Mouse (Mus musculus) olfactory bulb, adult 2 months (tissue): ENCODE data around the gene Abl2. TPM values are rescaled to one million over a fixed set of nuclear protein-coding genes. Genes with fewer than 3 reads are reported as not detected.
"Not testable (repeated sequence)": the region's sequence is repeated elsewhere in the genome, so short reads cannot be mapped to it uniquely, and the experiment has no call there.

Source experiments
- H3K27ac ChIP-seq: fragments of 200-500 bp; 2 replicates; pipeline ENCODE4 v1.5.1; 2012; ENCODE audit warnings: low read depth, low read length; ENCODE audit not compliant: insufficient read depth
- H3K4me1 ChIP-seq: fragments of 200-500 bp; 2 replicates; pipeline ENCODE4 v1.6.1; 2012; ENCODE audit warnings: low read length; ENCODE audit not compliant: control insufficient read depth, insufficient read depth
- H3K4me3 ChIP-seq: fragments of 200-500 bp; 2 replicates; pipeline ENCODE4 v1.5.1; 2012; ENCODE audit warnings: mild to moderate bottlenecking, low read depth, low read length, moderate library complexity; ENCODE audit not compliant: insufficient read depth
- CTCF ChIP-seq: fragments of 200-500 bp; IDR thresholded peaks from 2 replicates; pipeline ENCODE4 v1.5.1; 2012; ENCODE audit warnings: low read depth, mild to moderate bottlenecking, low read length, moderate library complexity; ENCODE audit not compliant: insufficient read depth
- POLR2A ChIP-seq: fragments of 200-500 bp; IDR thresholded peaks from 2 replicates; pipeline ENCODE4 v1.6.1; 2012; ENCODE audit warnings: mild to moderate bottlenecking, low read depth, low read length, moderate library complexity; ENCODE audit not compliant: insufficient read depth
- WGBS: fragments of 180-500 bp; shearing (Covaris S2); methylation state at CpG from one replicate; pipeline ENCODE4 v1.1.7; 2018; 5-methylcytosine and 5-hydroxymethylcytosine counted together
- polyA plus RNA-seq: library from polyadenylated mRNA; stranded (reverse); fragments of >200 nt; gene quantifications from 2 replicates; pipeline ENCODE4 v1.2.4, GENCODE M21; 2012; ENCODE audit warnings: low replicate concordance; ENCODE audit not compliant: missing spikeins, insufficient read depth, insufficient read length

Gene Abl2
- polyA plus RNA-seq, 1 experiment: not detected

DNA sequence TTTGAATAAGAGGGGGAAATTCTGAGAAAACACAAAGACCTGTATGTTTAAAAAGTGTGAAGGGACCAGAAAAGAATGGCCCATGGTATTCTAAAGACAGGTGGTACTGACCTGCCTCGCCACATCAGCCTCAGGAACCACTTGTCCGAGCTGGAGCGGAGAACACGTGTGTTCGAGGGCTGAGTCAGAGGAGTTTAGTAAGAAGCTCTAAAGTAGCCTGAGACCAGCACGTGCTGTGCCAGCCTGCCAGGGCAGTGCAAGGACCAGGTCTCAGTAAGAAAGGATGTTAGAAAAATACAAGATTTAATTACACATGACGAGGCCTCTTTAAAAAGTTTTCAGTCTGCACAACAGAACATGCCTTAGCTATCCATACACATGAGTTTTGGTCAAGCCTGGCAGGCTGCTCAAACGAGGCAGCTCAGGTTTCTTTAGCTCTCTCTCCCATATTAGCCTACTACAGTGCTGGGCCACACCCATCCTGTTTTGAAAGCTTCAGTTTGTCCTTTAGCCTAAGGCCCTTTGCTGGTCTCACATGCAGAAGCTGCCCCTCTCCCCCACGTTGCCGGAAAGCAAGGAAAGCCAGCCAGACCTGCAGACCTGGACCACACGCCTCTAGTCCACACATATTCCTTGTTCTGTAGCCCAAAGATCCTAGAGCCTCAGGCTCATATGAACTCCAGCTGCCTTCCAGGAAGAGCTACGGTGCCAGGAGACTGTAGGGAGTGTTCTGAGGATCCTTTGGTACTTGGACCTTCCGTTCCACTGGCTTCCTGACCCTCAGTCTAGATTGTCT, 96.3 kb downstream of the Abl2 start:
- Histone ChIP-seq H3K4me3 (no peak overlapping the region), H3K4me1 (0 out of 2 replicates have a peak, but pooled peaks cover 6% of the 10 kb centered on the region), H3K27ac (no peak overlapping the region)
- WGBS: 71% methylated on average over 13 of the region's 13 CpGs
- TF ChIP-seq POLR2A (no peak), CTCF (no peak)

GRCm38 (mm10) chr1:156657523-156657922, 98.9 kb downstream of the Abl2 start:
- no peak overlapping the region for H3K27ac ChIP-seq
- no peak overlapping the region for H3K4me3 ChIP-seq
- TF ChIP-seq POLR2A: no peak
- TF ChIP-seq CTCF: 0 out of 2 replicates have a peak, but pooled peaks have one; percentile 6
- H3K4me1 ChIP-seq: 0 out of 2 replicates have a peak, but pooled peaks cover 6% of the 10 kb centered on the region
- WGBS: 82% methylated on average over 4 of the region's 4 CpGs

DNA sequence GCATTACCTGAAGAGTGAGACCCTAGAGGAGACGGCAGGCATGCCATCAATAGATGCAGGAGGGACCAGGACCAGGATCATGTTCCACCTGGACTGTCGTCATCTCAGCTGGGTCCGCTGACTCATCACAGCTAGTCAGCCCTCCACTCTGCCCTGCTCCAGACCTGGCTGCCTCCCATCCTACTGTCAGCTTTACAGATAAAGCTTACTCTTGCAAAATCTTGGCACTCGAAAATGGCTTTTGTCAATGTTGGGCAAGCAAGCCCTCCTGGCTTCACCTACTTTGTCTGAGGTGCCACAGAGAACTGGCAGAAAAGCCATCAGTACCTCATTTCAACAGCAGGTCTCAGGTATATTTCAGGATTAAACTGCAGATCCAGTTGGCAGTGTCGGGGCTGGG, 100.1 kb downstream of the Abl2 start:
- no peak overlapping the region for H3K27ac ChIP-seq

GRCm38 (mm10) chr1:156659906-156660659, 101.5 kb downstream of the Abl2 start:
- Histone ChIP-seq H3K4me3 (no peak overlapping the region), H3K27ac (no peak overlapping the region), H3K4me1 (0 out of 2 replicates have a peak, but pooled peaks cover 5% of the 10 kb centered on the region)
- 83% methylated on average over 13 of the region's 13 CpGs for WGBS
- TF ChIP-seq CTCF (no peak), POLR2A (no peak)

More for the DNA sequence above, 100.1 kb downstream of the Abl2 start:
- WGBS: 77% methylated on average over 5 of the region's 5 CpGs
- Histone ChIP-seq H3K4me3 (no peak overlapping the region), H3K4me1 (0 out of 2 replicates have a peak, but pooled peaks cover 6% of the 10 kb centered on the region)
- TF ChIP-seq CTCF (no peak), POLR2A (no peak)

DNA sequence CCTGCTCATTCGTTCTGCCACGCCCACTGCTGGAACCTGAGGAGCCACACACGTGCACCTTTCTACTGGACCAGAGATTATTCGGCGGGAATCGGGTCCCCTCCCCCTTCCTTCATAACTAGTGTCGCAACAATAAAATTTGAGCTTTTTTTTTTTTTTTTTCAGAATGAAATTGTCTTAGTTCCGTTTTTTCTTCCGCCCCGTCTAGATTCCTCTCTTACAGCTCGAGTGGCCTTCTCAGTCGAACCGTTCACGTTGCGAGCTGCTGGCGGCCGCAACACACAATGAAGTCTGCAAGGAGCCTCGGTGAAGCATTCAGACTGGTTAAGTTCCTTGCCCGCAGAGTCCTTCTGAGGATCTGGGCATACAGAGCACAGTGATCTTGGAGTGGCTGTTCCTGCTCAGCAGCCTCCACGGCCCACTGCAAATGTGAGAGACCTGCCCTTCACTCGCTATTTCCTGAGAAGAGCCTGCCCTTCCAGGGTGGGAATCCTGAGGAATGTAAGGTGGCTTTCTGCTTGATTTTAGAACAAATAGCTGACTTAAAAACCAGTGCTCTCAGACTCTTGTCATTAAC, 102.2 kb downstream of the Abl2 start:
- not testable (repeated sequence) for H3K4me1 ChIP-seq, H3K27ac ChIP-seq, H3K4me3 ChIP-seq
- 68% methylated on average over 21 of the region's 21 CpGs for WGBS

GRCm38 (mm10) chr1:156665777-156666176, 107.2 kb downstream of the Abl2 start:
- H3K27ac ChIP-seq: no peak overlapping the region
- TF ChIP-seq CTCF (no peak), POLR2A (no peak)
- peaks cover 14% of the 10 kb centered on the region for H3K4me1 ChIP-seq
- WGBS: 89% methylated on average over 8 of the region's 8 CpGs
- no peak overlapping the region for H3K4me3 ChIP-seq

DNA sequence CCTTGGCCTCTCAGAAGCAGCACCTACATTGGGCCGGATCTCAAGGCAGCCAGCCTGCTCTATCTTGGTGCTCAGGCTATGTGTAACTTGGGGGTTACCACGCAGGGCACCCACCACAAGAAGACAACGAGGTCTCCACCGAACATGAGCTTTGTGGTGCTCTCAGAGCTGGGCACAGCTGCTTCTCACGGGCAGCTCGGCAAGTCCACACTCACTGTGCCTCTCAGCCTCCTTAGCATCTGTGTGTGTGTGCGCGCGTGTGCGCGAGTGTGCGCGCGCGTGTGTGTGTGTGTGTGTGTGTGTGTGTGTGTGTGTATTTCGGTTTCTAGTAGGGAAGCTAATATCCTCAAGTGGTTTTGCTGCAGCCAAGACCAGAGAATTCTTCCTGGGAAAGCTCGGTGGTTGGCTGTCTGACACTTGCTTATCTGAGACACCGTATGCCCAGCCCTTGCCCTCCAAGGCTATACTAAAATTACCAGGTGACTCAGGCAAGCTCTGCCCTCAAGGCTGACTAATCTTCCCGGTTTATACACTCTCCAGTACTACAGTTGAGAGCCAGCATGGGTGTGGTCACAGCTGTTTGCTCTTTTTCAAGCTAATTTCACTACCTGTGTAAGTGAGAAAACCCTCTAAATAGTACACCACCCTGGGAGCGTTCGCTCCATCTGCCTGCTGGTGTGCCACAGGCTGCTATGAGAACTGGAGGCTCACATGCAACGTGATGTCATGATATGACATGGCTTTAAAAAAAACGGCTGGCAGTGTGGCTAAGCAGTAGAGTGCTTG, 108.7 kb downstream of the Abl2 start:
- H3K27ac ChIP-seq: no peak overlapping the region
- TF ChIP-seq CTCF: no peak
- no peak for TF ChIP-seq POLR2A
- peaks cover 14% of the 10 kb centered on the region for H3K4me1 ChIP-seq
- 77% methylated on average over 23 of the region's 23 CpGs for WGBS
- H3K4me3 ChIP-seq: no peak overlapping the region

- TF ChIP-seq CTCF (no peak), POLR2A (no peak)
- 59% methylated on average over 5 of the region's 5 CpGs for WGBS
- Histone ChIP-seq H3K4me3 (no peak overlapping the region), H3K27ac (no peak overlapping the region), H3K4me1 (peaks cover 21% of the 10 kb centered on the region)
Observed at GRCm38 (mm10) chr1:156668602-156669001, 110.0 kb downstream of the Abl2 start.
